Mouse (Mus musculus) Muller cell, postnatal 12 days (primary cell): ENCODE measurements at regions not wholly inside any gene's neighbourhood (a gene's known extent, or its start where the extent isn't known, plus 50 kb on each side); places are given as distances from the start of the nearest gene placed in this dataset.

ENCODE experiments used
- DNase-seq: peaks from one replicate; pipeline ENCODE4 v3.0.0-alpha.2; 2015; ENCODE audit errors: inconsistent ontology term

DNA sequence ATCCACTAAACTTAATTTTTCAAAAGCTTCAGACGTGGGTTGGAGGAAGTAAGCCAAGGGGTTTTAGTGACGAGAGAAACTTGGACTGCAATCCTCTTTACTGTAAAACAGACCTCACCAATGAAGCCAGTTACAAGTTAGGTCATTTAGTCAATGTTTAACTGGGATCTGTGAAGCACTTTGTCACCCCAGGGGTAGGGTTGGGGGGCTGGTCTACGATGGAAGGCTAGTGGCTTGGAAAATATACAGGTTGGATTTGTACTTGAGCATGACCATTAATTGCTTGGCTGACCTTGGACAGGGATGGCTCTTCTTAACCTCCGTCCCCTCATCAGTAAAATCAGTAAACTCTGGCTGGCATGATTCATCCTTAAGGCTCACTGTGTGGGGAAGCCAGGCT is 142.2 kb downstream of the Pax1 start:
- DNase-seq = no peak

DNA sequence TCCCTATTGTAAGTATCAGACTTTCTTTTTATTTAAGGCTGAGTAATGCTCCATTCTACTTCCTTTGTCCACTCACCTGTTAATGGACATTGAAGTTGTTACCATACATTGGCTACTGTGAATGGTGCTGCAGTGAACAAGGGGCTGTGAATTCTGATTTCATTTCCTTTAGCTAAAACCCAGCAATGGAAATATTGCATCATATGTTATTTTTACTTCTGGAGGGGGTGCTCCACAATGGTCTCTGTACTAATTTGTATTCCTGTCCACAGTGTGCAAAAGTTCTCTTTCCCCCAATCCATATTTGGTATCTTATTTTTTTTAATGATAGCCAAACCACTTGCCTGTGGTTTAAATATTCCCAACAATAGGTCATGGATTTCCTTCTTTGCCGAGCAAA is 137.0 kb downstream of the Pax1 start:
- DNase-seq = no peak

DNA sequence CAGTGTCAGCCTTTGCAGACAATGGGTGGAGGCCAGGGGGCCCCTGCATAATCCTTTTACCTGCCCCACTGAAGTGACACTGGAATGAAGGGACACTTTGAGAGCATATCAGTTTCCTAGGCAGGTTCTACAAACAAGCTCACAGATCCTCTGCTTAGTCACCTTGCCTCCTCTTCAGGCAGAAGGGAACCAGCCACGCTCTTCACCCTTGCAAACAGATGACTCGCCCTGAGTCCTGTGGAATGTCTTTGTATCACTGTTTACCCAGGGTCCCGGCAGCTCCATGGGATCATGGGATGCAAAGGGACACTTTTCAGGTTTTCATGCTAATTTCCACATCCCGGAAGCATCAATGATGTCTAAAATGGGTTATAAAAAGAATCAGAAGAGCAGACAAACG is 94.2 kb downstream of the Pax1 start:
- DNase-seq = no peak

DNA sequence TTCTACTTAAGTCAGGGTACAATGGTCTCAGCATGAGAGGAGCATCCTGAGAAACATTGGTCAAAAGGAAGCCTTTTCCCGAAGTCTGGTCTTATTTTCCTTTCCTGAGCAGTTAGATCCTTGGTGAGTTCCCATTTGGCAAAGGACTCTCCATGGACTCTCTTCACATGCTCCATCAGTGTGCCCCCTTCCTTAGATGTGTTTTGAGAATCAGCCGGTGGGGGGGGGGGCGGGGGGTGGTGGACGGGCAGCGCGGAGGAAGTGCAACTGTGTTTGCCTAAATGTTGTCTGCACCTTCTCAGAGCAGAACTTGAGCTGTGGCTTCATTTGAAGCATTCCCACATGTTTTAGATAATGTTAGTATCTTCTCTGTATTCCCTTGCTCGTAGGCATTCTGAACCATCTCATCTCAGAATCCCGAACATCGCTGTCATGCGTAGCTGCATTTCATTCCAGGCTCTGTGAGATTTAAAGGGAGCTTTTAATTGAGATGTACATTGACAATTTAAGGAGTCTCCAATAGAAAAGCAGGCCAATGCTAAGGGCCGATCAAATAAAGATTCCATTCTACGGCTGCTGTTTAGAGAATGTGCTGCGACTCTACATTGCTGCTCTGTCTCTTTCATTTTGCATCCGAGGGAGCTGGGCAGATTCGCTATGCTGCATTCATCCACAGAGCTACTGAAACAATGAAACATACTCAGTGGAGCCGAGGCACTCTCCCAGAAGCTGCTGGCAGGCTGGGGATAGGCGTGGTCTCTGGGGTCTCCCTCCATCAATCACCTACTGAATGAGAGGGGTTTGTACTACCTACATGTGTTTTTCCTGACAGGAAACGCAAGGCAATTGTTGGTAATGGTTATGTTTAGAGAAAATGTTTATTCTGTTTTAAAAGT is 92.9 kb downstream of the Pax1 start:
- DNase-seq = peak; percentile 7
